Mouse (Mus musculus) CH12.LX (cell line): ENCODE measurements around the gene Dok5.

Experiments
- BHLHE40 ChIP-seq: IDR thresholded peaks from 2 replicates; pipeline ENCODE4 v1.6.1; 2011; ENCODE audit warnings: mild to moderate bottlenecking, low read depth, low read length, improper control_type of control experiment
- CHD2 ChIP-seq: IDR thresholded peaks from 2 replicates; pipeline ENCODE4 v1.6.1; 2011; ENCODE audit warnings: low read length, improper control_type of control experiment
- CTCF ChIP-seq, 2 experiments: IDR thresholded peaks in 1 of 2; conservative IDR thresholded peaks in 1 of 2; 2 replicates each; pipeline ENCODE4 v1.5.1; 2011 to 2012; ENCODE audit warnings: low read depth in 2 of 2, low read length in 2 of 2, improper control_type of control experiment in 1 of 2, inconsistent platforms in 1 of 2, mild to moderate bottlenecking in 1 of 2, moderate library complexity in 1 of 2
- ELF1 ChIP-seq: IDR thresholded peaks from 2 replicates; pipeline ENCODE4 v1.6.1; 2014; ENCODE audit warnings: low read depth, mild to moderate bottlenecking, inconsistent platforms, low read length, improper control_type of control experiment
- EP300 ChIP-seq: IDR thresholded peaks from 2 replicates; pipeline ENCODE4 v1.6.1; 2011; ENCODE audit warnings: low read length, improper control_type of control experiment
- JUND ChIP-seq: conservative IDR thresholded peaks from 2 replicates; pipeline ENCODE4 v1.6.1; 2011; ENCODE audit warnings: low read depth, low read length, improper control_type of control experiment
- MAX ChIP-seq: IDR thresholded peaks from 2 replicates; pipeline ENCODE4 v1.6.1; 2011; ENCODE audit warnings: low read length, improper control_type of control experiment
- MAZ ChIP-seq: IDR thresholded peaks from 2 replicates; pipeline ENCODE4 v1.6.1; 2012; ENCODE audit warnings: low read depth, mild to moderate bottlenecking, inconsistent platforms, low read length, improper control_type of control experiment, moderate library complexity
- POLR2A ChIP-seq: IDR thresholded peaks from 2 replicates; pipeline ENCODE4 v1.6.1; 2011; ENCODE audit warnings: low read depth, mild to moderate bottlenecking, improper control_type of control experiment, low read length
- SIN3A ChIP-seq: IDR thresholded peaks from 2 replicates; pipeline ENCODE4 v1.6.1; 2012; ENCODE audit warnings: low read length, improper control_type of control experiment, inconsistent platforms
- TCF12 ChIP-seq: IDR thresholded peaks from 2 replicates; pipeline ENCODE4 v1.6.1; 2014; ENCODE audit warnings: low read depth, mild to moderate bottlenecking, inconsistent platforms, low read length, improper control_type of control experiment
- USF1 ChIP-seq: IDR thresholded peaks from 2 replicates; pipeline ENCODE4 v1.6.1; 2014; ENCODE audit warnings: low read depth, mild to moderate bottlenecking, inconsistent platforms, low read length, improper control_type of control experiment
- ZNF384 ChIP-seq: IDR thresholded peaks from 2 replicates; pipeline ENCODE4 v1.6.1; 2012; ENCODE audit warnings: low read depth, low read length, improper control_type of control experiment, inconsistent platforms

GRCm38 (mm10) chr2:170752191-170752850, 20.7 kb downstream of the Dok5 start:
- no peak for TF ChIP-seq CTCF (conservative IDR thresholded peaks at IDR 0.05 in 1 of 2, IDR thresholded peaks at IDR 0.05 in 1 of 2; ENCODE audit: low read depth in 2 of 2, low read length in 2 of 2)
- TF ChIP-seq CHD2, result no peak
- no peak for TF ChIP-seq EP300
- TF ChIP-seq POLR2A, result no peak
- no peak for TF ChIP-seq SIN3A
- TF ChIP-seq USF1, result no peak
- no peak for TF ChIP-seq MAZ
- TF ChIP-seq JUND, result no peak
- no peak for TF ChIP-seq ELF1
- no peak for TF ChIP-seq TCF12
- TF ChIP-seq ZNF384, result no peak
- no peak for TF ChIP-seq MAX
- no peak for TF ChIP-seq BHLHE40
